ENCODE assay signal across 9 mouse cellular contexts in genomic region chr10:8196300-8196699, GRCm38 (mm10).
DNase-seq lines count a peak whose midpoint lies in the region; ATAC-seq and TF ChIP-seq lines count a peak whose summit lies in the region.
"Had no signal": no experiment of that assay in that cellular context is flagged by ENCODE, and none has a peak within 500 bp of the region (broad histone marks: within the 10 kb centered on the region; RNA-seq: fewer than 3 reads in every experiment).

No protein-coding gene starts in this region.

- no peaks in the 10 kb centered on the region for H3K4me1 ChIP-seq in ES-Bruce4 (ENCODE audit: control insufficient read depth, insufficient read depth, low read length)
- H3K4me1 ChIP-seq in bone marrow macrophage, adult 2 months (ENCODE audit: control insufficient read depth, insufficient read depth, low read length) = no peaks in the 10 kb centered on the region
- peaks cover 9% of the 10 kb centered on the region; the same call in 1 of the 2 replicates for H3K4me1 ChIP-seq in embryonic facial prominence, embryonic 15.5 days
- H3K4me1 ChIP-seq in heart, postnatal 0 days (ENCODE audit: control insufficient read depth, insufficient read depth) = no peaks in the 10 kb centered on the region
- H3K4me1 ChIP-seq in liver, adult 2 months (ENCODE audit: control insufficient read depth, insufficient read depth, low read length) = peaks cover 3% of the 10 kb centered on the region; the same call in 1 of the 2 replicates
- peaks cover 9% of the 10 kb centered on the region for H3K4me1 ChIP-seq in thymus, adult 2 months (replicated peaks; ENCODE audit: control insufficient read depth, insufficient read depth, low read length)

- no peak overlapping the region for H3K27ac ChIP-seq in ES-Bruce4 (ENCODE audit: insufficient read depth, low read length)
- no peak overlapping the region for H3K27ac ChIP-seq in bone marrow macrophage, adult 2 months (ENCODE audit: insufficient read depth, low read depth, low read length)
- no peak overlapping the region for H3K27ac ChIP-seq in embryonic facial prominence, embryonic 15.5 days (replicated peaks)
- H3K27ac ChIP-seq in heart, postnatal 0 days (ENCODE audit: low read depth) = no peak overlapping the region
- no peak overlapping the region for H3K27ac ChIP-seq in liver, adult 2 months (replicated peaks; ENCODE audit: insufficient read depth, low read depth, low read length)
- no peak overlapping the region for H3K27ac ChIP-seq in thymus, adult 2 months (ENCODE audit: control insufficient read depth, insufficient read depth, low read length)

- TF ChIP-seq POLR2A in ES-Bruce4 (IDR thresholded peaks at IDR 0.05; ENCODE audit: insufficient read depth, low read length) = no peak
- no peak for TF ChIP-seq POLR2A in bone marrow macrophage, adult 2 months (IDR thresholded peaks at IDR 0.05; ENCODE audit: borderline replicate concordance, low read depth, low read length)
- no peak for TF ChIP-seq POLR2A in liver, adult 2 months (IDR thresholded peaks at IDR 0.05; ENCODE audit: extremely low read depth, insufficient read depth, low read length)
- TF ChIP-seq POLR2A in thymus, adult 2 months (IDR thresholded peaks at IDR 0.05; ENCODE audit: control insufficient read depth, extremely low read depth, insufficient read depth, low read length, poor library complexity) = no peak

- H3K27me3 ChIP-seq in ES-Bruce4 (ENCODE audit: control insufficient read depth, insufficient read depth, low read length, poor library complexity, severe bottlenecking) = no peaks in the 10 kb centered on the region
- no peaks in the 10 kb centered on the region for H3K27me3 ChIP-seq in embryonic facial prominence, embryonic 15.5 days
- no peaks in the 10 kb centered on the region for H3K27me3 ChIP-seq in heart, postnatal 0 days (ENCODE audit: control insufficient read depth, insufficient read depth, low read length)
- no peaks in the 10 kb centered on the region for H3K27me3 ChIP-seq in liver, adult 2 months (ENCODE audit: control insufficient read depth, insufficient read depth, low read length)
- no peaks in the 10 kb centered on the region for H3K27me3 ChIP-seq in thymus, adult 2 months (ENCODE audit: control insufficient read depth, insufficient read depth, low read length)

- peak; percentile 77; the same call in 1 of the 2 replicates for ATAC-seq in embryonic facial prominence, embryonic 15.5 days (ENCODE audit: insufficient number of reproducible peaks, low FRiP score, low TSS enrichment, low read depth)
- peak; percentile 83 for ATAC-seq in heart, postnatal 0 days (ENCODE audit: insufficient read depth, low read depth)

- no peaks in the 10 kb centered on the region for H3K79me2 ChIP-seq in liver, adult 2 months (ENCODE audit: control insufficient read depth, insufficient read depth, low read length)

- no peak overlapping the region for H3K9ac ChIP-seq in ES-Bruce4 (ENCODE audit: low read depth, poor library complexity, severe bottlenecking)
- H3K9ac ChIP-seq in embryonic facial prominence, embryonic 15.5 days = no peak overlapping the region
- no peak overlapping the region for H3K9ac ChIP-seq in heart, postnatal 0 days (replicated peaks; ENCODE audit: low read depth, low read length)
- no peak overlapping the region for H3K9ac ChIP-seq in liver, adult 2 months (ENCODE audit: low read depth, low read length)

- peak; percentile 87 for DNase-seq in heart, postnatal 0 days (ENCODE audit: low spot score)
- peak; percentile 79 for DNase-seq in kidney, postnatal 14 days
- DNase-seq in liver, adult 2 months (ENCODE audit: extremely low read depth, low read depth, low spot score) = peak; percentile 80
- peak; percentile 57 for DNase-seq in naive thymus-derived CD4-positive, alpha-beta T cell, adult 2 months (ENCODE audit: low read depth)
- peak; percentile 40 for DNase-seq in thymus, adult 2 months

- WGBS in embryonic facial prominence, embryonic 15.5 days = 3% methylated on average over 2 of the region's 2 CpGs
- 5% methylated on average over 2 of the region's 2 CpGs for WGBS in heart, postnatal 0 days
- WGBS in liver, adult 2 months = 3% methylated on average over 2 of the region's 2 CpGs
- 25% methylated on average over 2 of the region's 2 CpGs for WGBS in thymus, adult 2 months

- TF ChIP-seq EP300 in ES-Bruce4 (IDR thresholded peaks at IDR 0.05; ENCODE audit: insufficient read depth, low read depth, low read length) = no peak
- TF ChIP-seq EP300 in heart, postnatal 0 days (IDR thresholded peaks at IDR 0.05; ENCODE audit: low read depth) = no peak

- H3K9me3 ChIP-seq in ES-Bruce4 (replicated peaks; ENCODE audit: control insufficient read depth, insufficient read depth, low read length, poor library complexity, severe bottlenecking) = no peaks in the 10 kb centered on the region
- H3K9me3 ChIP-seq in embryonic facial prominence, embryonic 15.5 days (replicated peaks) = no peaks in the 10 kb centered on the region
- no peaks in the 10 kb centered on the region for H3K9me3 ChIP-seq in heart, postnatal 0 days (replicated peaks; ENCODE audit: control insufficient read depth, low read length)
- H3K9me3 ChIP-seq: megakaryocyte, embryonic 14.5 days had no signal

- H3K4me2 ChIP-seq in embryonic facial prominence, embryonic 15.5 days (replicated peaks) = no peak overlapping the region
- no peak overlapping the region for H3K4me2 ChIP-seq in heart, postnatal 0 days (ENCODE audit: low read depth, low read length)

- no peaks in the 10 kb centered on the region for H3K36me3 ChIP-seq in ES-Bruce4 (ENCODE audit: control insufficient read depth, insufficient read depth, low read length, poor library complexity, severe bottlenecking)
- H3K36me3 ChIP-seq in embryonic facial prominence, embryonic 15.5 days = no peaks in the 10 kb centered on the region
- H3K36me3 ChIP-seq in heart, postnatal 0 days (replicated peaks; ENCODE audit: control insufficient read depth, insufficient read depth, low read length) = no peaks in the 10 kb centered on the region
- H3K36me3 ChIP-seq in liver, adult 2 months (ENCODE audit: control insufficient read depth, insufficient read depth, low read length) = no peaks in the 10 kb centered on the region
- no peaks in the 10 kb centered on the region for H3K36me3 ChIP-seq in thymus, adult 2 months (ENCODE audit: control insufficient read depth, insufficient read depth, low read length)

- no peak overlapping the region for H3K4me3 ChIP-seq in ES-Bruce4 (ENCODE audit: low read depth, low read length)
- H3K4me3 ChIP-seq in bone marrow macrophage, adult 2 months (ENCODE audit: insufficient read depth, low read length) = no peak overlapping the region
- no peak overlapping the region for H3K4me3 ChIP-seq in embryonic facial prominence, embryonic 15.5 days (replicated peaks)
- no peak overlapping the region for H3K4me3 ChIP-seq in heart, postnatal 0 days (ENCODE audit: low read depth, low read length)
- no peak overlapping the region for H3K4me3 ChIP-seq in liver, adult 2 months (ENCODE audit: insufficient read depth, low read depth, low read length)
- H3K4me3 ChIP-seq in thymus, adult 2 months (ENCODE audit: control insufficient read depth, insufficient read depth, low read length) = no peak overlapping the region

- TF ChIP-seq CTCF in ES-Bruce4 (IDR thresholded peaks at IDR 0.05; ENCODE audit: low read depth, low read length) = peak; percentile 66
- peak; percentile 54 for TF ChIP-seq CTCF in bone marrow macrophage, adult 2 months (IDR thresholded peaks at IDR 0.05; ENCODE audit: low read depth, low read length)
- TF ChIP-seq CTCF in heart, postnatal 0 days (IDR thresholded peaks at IDR 0.05; ENCODE audit: low read depth) = peak; percentile 83
- TF ChIP-seq CTCF in liver, adult 2 months (IDR thresholded peaks at IDR 0.05; ENCODE audit: low read depth, low read length) = peak; percentile 79
- TF ChIP-seq CTCF in thymus, adult 2 months (IDR thresholded peaks at IDR 0.05; ENCODE audit: borderline replicate concordance, control insufficient read depth, extremely low read depth, insufficient read depth, low read length, poor library complexity) = no peak
